Mouse (Mus musculus): ENCODE measurements around the gene Msh2. TPM values are rescaled to one million over a fixed set of nuclear protein-coding genes. Genes with fewer than 3 reads are reported as not detected.

Gene Msh2
- total RNA-seq, 2 experiments from 2014 or later = 15.8 to 16.2 TPM

Other genes starting within 250 kb of the Msh2 start
- gene Stpg4, start 244.6 kb upstream of the Msh2 start, total RNA-seq (2021) = not detected
- gene Calm2, start 225.4 kb upstream of the Msh2 start, total RNA-seq (2021) = 100 to 1,000 TPM; 247 to 257 TPM
- not detected for gene Epcam, start 36.4 kb upstream of the Msh2 start, total RNA-seq (2021)
- gene Kcnk12, start 125.7 kb downstream of the Msh2 start, total RNA-seq (2021) = under 1 TPM in 1 of 2 experiments, not detected in 1; 0.12 TPM
- not detected for gene Rpl36-ps4, start 248.6 kb downstream of the Msh2 start, total RNA-seq (2021)

Measured in heart, postnatal 10 days (tissue).